Mouse (Mus musculus): ENCODE measurements around the gene Tmem107. TPM values are rescaled to one million over a fixed set of nuclear protein-coding genes. Genes with fewer than 3 reads are reported as not detected.

Gene Tmem107
- polyA plus RNA-seq, 2 experiments: 12.0 to 21.9 TPM

DNA sequence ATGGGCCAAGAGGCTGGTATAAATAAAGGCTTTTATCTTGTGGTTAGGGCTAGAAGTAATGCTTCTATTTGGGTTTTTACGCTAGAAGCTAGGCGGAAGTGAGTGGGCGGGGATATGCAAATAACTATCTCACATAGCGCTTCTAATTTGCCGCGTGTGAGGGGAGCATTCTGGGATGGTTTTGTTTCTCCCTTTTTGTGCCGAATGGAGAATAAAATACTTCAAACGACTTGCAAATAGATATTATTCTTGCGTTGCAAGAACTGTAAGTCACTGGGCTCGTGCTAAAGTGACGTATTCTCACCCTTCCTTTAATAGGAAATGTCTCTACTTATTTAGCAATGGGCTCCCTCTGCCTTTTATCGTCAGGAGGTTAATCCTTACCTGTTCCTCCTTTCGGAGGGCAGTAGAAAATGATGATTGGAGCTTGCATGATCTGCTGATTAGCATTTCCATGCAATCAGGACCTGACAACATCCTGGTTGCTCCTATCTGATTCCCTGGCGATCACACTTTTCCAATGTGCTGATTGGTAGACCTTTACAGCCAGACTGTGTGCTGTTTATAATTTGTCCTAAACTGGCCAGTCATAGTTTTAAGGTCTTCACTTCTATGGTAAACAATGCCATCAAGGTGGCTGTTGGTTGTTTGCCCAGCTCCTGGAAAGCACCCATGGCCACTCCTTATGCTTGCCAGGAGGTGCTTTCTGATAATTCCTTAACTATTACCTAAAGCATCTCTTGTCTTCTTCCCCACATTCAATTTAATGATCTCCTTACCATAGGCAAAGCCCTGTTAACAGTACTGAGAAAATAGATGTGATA lies 2.7 kb downstream of the Tmem107 start:
- Histone ChIP-seq H3K27me3 (ENCODE audit: control insufficient read depth, insufficient read depth, low read length) (no peaks in the 10 kb centered on the region), H3K4me2 (ENCODE audit: low read depth) (peak overlapping the region; percentile 71), H3K9me3 (ENCODE audit: control insufficient read depth, low read length) (no peaks in the 10 kb centered on the region), H3K36me3 (replicated peaks; ENCODE audit: control insufficient read depth, insufficient read depth, low read depth) (no peaks in the 10 kb centered on the region), H3K4me3 (ENCODE audit: insufficient read depth in 1 of 2, low read depth in 2 of 2, low read length in 2 of 2) (peak overlapping the region; percentile 39 to 50), H3K4me1 (replicated peaks; ENCODE audit: control insufficient read depth in 2 of 2, insufficient read depth in 2 of 2, low read length in 1 of 2) (peaks cover 15 to 31% of the 10 kb centered on the region in 2 experiments), H3K27ac (peak overlapping the region; percentile 92), H3K9ac (replicated peaks) (peak overlapping the region; percentile 82)
- DNase-seq (ENCODE audit: low read depth in 3 of 3, low spot score in 3 of 3): peak; percentile 91 to 94 (median 91)
- TF ChIP-seq EP300 (IDR thresholded peaks at IDR 0.05; ENCODE audit: low read depth) (peak; percentile 67), CTCF (IDR thresholded peaks at IDR 0.05; ENCODE audit: low read depth) (peak; percentile 23; the same call in 1 of the 2 replicates)
- peak; percentile 76 for ATAC-seq (ENCODE audit: insufficient read depth)
- WGBS (ENCODE audit: insufficient replicate concordance): under 1% methylated on average over 14 of the region's 14 CpGs

DNA sequence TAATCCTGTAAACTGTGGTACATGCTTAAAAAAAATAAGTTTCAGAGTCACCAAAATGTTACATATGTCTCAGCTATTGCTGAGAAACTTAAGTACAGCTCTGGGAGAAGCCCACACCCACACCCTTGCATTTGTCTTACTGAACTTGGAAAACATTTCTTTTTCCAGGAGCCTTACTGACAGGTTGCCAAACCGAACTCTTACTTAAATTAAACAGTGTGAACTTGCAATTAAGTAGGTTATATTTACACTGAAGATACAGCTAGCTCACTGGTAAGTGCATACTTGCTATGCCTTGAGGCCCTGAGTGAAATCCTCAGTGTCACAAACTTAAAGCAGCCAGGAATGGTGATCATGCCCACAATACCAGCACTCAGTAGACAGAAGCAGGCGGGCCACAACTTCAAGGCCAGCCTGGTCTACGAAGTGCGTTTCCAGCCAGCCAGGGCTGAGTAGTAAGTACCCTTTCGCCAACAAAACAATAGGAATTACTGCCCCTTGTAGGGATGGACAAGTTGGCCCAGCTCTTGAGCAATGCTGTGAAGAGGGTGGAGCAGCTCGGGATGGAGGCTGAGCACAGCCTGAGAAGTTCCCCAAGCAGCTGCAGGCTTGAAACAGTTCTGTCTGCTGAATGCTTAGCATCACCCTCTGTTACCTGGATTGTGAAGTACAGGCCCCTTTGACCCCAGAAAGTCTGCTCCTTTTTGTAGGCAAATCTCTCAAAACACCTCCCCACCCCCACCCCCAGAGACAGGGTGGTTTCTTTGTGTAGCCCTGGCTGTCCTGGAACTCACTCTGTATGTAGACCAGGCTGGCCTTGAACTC lies 3.6 kb downstream of the Tmem107 start:
- Histone ChIP-seq H3K4me2 (ENCODE audit: low read depth) (peak overlapping the region; percentile 71), H3K4me1 (replicated peaks; ENCODE audit: control insufficient read depth in 2 of 2, insufficient read depth in 2 of 2, low read length in 1 of 2) (peaks cover 15 to 31% of the 10 kb centered on the region in 2 experiments)
- ATAC-seq (ENCODE audit: insufficient read depth): no peak

DNA sequence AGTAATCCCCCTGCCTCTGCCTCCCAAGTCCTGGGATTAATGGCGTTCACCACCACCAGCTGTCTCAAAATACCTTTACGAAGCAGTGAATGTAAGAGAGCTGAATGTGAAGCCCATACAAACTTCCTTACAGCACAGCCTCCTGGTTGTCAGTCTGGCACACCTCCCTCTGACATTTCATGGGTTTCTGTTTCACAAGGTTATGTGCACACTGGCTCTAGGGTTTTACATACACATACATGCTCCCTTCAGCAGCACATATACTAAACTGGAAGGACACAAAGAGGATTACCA lies 4.1 kb downstream of the Tmem107 start:
- Histone ChIP-seq H3K4me2 (ENCODE audit: low read depth) (0 out of 2 replicates have a peak overlapping the region, but pooled peaks have one; percentile 11), H3K27ac (peak overlapping the region; percentile 92), H3K36me3 (replicated peaks; ENCODE audit: control insufficient read depth, insufficient read depth, low read depth) (no peaks in the 10 kb centered on the region), H3K4me1 (replicated peaks; ENCODE audit: control insufficient read depth in 2 of 2, insufficient read depth in 2 of 2, low read length in 1 of 2) (peaks cover 15 to 31% of the 10 kb centered on the region in 2 experiments), H3K4me3 (ENCODE audit: insufficient read depth in 1 of 2, low read depth in 2 of 2, low read length in 2 of 2) (no peak overlapping the region), H3K9me3 (ENCODE audit: control insufficient read depth, low read length) (no peaks in the 10 kb centered on the region), H3K27me3 (ENCODE audit: control insufficient read depth, insufficient read depth, low read length) (no peaks in the 10 kb centered on the region), H3K9ac (replicated peaks) (peak overlapping the region; percentile 5; the same call in 1 of the 2 replicates)
- 53% methylated on average over 2 of the region's 2 CpGs for WGBS (ENCODE audit: insufficient replicate concordance)
- DNase-seq (ENCODE audit: low read depth in 3 of 3, low spot score in 3 of 3) (no peak), ATAC-seq (ENCODE audit: insufficient read depth) (no peak)
- no peak for TF ChIP-seq EP300 (IDR thresholded peaks at IDR 0.05; ENCODE audit: low read depth)
- TF ChIP-seq CTCF (IDR thresholded peaks at IDR 0.05; ENCODE audit: low read depth): no peak

More for the DNA sequence above, 3.6 kb downstream of the Tmem107 start:
- H3K27me3 ChIP-seq (ENCODE audit: control insufficient read depth, insufficient read depth, low read length): no peaks in the 10 kb centered on the region
- 37% methylated on average over 6 of the region's 6 CpGs for WGBS (ENCODE audit: insufficient replicate concordance)
- TF ChIP-seq EP300 (IDR thresholded peaks at IDR 0.05; ENCODE audit: low read depth): no peak
- TF ChIP-seq CTCF (IDR thresholded peaks at IDR 0.05; ENCODE audit: low read depth): no peak
- H3K4me3 ChIP-seq (ENCODE audit: insufficient read depth in 1 of 2, low read depth in 2 of 2, low read length in 2 of 2): no peak overlapping the region
- peak overlapping the region; percentile 82 for H3K9ac ChIP-seq (replicated peaks)
- H3K27ac ChIP-seq: peak overlapping the region; percentile 92
- no peaks in the 10 kb centered on the region for H3K36me3 ChIP-seq (replicated peaks; ENCODE audit: control insufficient read depth, insufficient read depth, low read depth)
- DNase-seq (ENCODE audit: low read depth in 3 of 3, low spot score in 3 of 3): no peak
- no peaks in the 10 kb centered on the region for H3K9me3 ChIP-seq (ENCODE audit: control insufficient read depth, low read length)

DNA sequence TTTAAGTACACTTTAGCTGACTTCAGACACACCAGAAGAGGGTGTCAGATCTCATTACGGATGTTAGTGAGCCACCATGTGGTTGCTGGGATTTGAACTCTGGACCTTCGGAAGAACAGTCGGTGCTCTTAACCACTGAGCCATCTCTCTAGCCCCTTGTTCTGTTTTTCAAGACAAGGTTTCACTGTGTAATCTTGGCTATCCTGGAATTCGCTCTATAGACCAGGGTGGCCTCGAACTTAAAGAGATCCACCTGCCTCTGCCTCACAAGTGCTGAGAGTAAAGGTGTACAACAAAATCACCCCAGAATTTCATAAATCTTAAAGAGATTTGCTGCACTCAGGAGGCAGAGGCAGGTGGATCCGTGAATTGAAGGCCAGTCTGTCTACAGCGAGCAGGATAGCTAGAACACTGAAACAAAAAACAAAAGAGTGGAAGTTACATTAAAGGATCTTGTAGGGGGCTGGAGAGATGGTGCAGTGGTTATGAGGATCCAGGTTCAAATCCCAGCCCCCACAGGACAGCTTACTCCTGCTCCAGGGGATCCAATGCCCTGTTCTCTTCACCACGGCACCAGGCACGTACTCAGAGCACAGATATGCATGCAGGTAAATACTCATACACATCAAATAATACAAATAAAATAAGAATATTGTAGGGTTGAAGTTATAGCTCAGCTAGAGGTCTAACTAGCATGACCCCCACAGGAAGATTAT lies 5.3 kb downstream of the Tmem107 start:
- WGBS (ENCODE audit: insufficient replicate concordance): 32% methylated on average over 8 of the region's 9 CpGs
- ATAC-seq (ENCODE audit: insufficient read depth) (no peak; the same call in 1 of the 2 replicates), DNase-seq (ENCODE audit: low read depth in 3 of 3, low spot score in 3 of 3) (no peak)
- Histone ChIP-seq H3K27me3 (ENCODE audit: control insufficient read depth, insufficient read depth, low read length) (no peaks in the 10 kb centered on the region), H3K4me3 (ENCODE audit: insufficient read depth in 1 of 2, low read depth in 2 of 2, low read length in 2 of 2) (no peak overlapping the region), H3K9ac (replicated peaks) (no peak overlapping the region), H3K27ac (no peak overlapping the region), H3K9me3 (ENCODE audit: control insufficient read depth, low read length) (no peaks in the 10 kb centered on the region), H3K4me1 (replicated peaks; ENCODE audit: control insufficient read depth in 2 of 2, insufficient read depth in 2 of 2, low read length in 1 of 2) (peaks cover 15 to 27% of the 10 kb centered on the region in 2 experiments), H3K4me2 (ENCODE audit: low read depth) (no peak overlapping the region), H3K36me3 (replicated peaks; ENCODE audit: control insufficient read depth, insufficient read depth, low read depth) (no peaks in the 10 kb centered on the region)
- no peak for TF ChIP-seq CTCF (IDR thresholded peaks at IDR 0.05; ENCODE audit: low read depth)
- TF ChIP-seq EP300 (IDR thresholded peaks at IDR 0.05; ENCODE audit: low read depth): no peak

All from liver, embryonic 14.5 days (tissue).